Mouse (Mus musculus) bone marrow macrophage, adult 2 months (primary cell): Measurements from ENCODE around the gene Npsr1.

Experiments
- CTCF ChIP-seq: IDR thresholded peaks from 2 replicates; pipeline ENCODE4 v1.5.1; 2012; ENCODE audit warnings: low read depth, mild to moderate bottlenecking, low read length, moderate library complexity
- POLR2A ChIP-seq: IDR thresholded peaks from 2 replicates; pipeline ENCODE4 v1.6.1; 2012; ENCODE audit warnings: mild to moderate bottlenecking, low read depth, low read length, borderline replicate concordance

DNA sequence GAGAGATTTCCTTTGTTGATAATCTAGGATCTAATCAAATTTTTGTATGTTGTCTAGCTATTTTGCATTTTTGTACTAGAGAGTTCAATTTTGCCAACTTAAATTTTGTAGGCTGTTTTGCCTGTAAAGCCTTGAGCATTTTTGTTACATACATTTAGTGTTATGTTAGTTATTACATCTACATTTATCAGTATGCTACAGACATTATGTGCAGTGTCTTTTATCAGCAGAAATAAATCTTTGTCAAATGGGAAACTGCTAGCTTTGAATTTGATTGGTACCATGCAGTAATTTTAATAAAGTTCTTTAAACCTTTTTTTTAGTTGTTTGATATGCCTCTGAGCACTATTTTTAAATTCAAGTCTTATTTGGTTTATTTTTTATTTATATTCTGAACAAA, 185.7 kb downstream of the Npsr1 start:
- no peak for TF ChIP-seq CTCF
- no peak for TF ChIP-seq POLR2A
